Mouse (Mus musculus) heart, embryonic 15.5 days (tissue): ENCODE measurements around the gene Galnt15. TPM values are rescaled to one million over a fixed set of nuclear protein-coding genes. Genes with fewer than 3 reads are reported as not detected.
"Not testable (repeated sequence)": the region's sequence is repeated elsewhere in the genome, so short reads cannot be mapped to it uniquely, and the experiment has no call there.

Experiments
- ATAC-seq: fragments of 200-750 bp; cut with Nextera tagmentation; replicated peaks from 2 replicates; pipeline ENCODE4 v1.8.0; 2017; ENCODE audit warnings: low read depth, moderate TSS enrichment; ENCODE audit not compliant: insufficient number of reproducible peaks, insufficient read depth, low FRiP score
- H3K27ac ChIP-seq: fragments of 300-500 bp; sonication (generic); 2 replicates; pipeline ENCODE4 v1.5.1; 2015; ENCODE audit warnings: mild to moderate bottlenecking, inconsistent platforms
- H3K27me3 ChIP-seq: fragments of 300-500 bp; sonication (generic); 2 replicates; pipeline ENCODE4 v1.6.1; 2015; ENCODE audit warnings: inconsistent platforms
- H3K36me3 ChIP-seq: fragments of 300-500 bp; sonication (generic); 2 replicates; pipeline ENCODE4 v1.6.1; 2015; ENCODE audit warnings: mild to moderate bottlenecking, inconsistent platforms
- H3K4me1 ChIP-seq: fragments of 300-500 bp; sonication (generic); replicated peaks from 2 replicates; pipeline ENCODE4 v1.6.1; 2015; ENCODE audit warnings: inconsistent platforms
- H3K4me2 ChIP-seq: fragments of 300-500 bp; sonication (generic); 2 replicates; pipeline ENCODE4 v1.6.1; 2015; ENCODE audit warnings: inconsistent platforms, mild to moderate bottlenecking, moderate library complexity
- H3K4me3 ChIP-seq: fragments of 300-500 bp; sonication (generic); 2 replicates; pipeline ENCODE4 v1.5.1; 2015; ENCODE audit warnings: mild to moderate bottlenecking, inconsistent platforms
- H3K9ac ChIP-seq: fragments of 300-500 bp; sonication (generic); 2 replicates; pipeline ENCODE4 v1.6.1; 2015; ENCODE audit warnings: mild to moderate bottlenecking, inconsistent platforms
- H3K9me3 ChIP-seq: fragments of 300-500 bp; sonication (generic); replicated peaks from 2 replicates; pipeline ENCODE4 v1.6.1; 2016; ENCODE audit warnings: inconsistent platforms
- WGBS: fragments of 180-500 bp; shearing (Covaris S2); methylation state at CpG from one replicate; pipeline ENCODE4 v1.1.7; 2015; ENCODE audit warnings: mixed read lengths; 5-methylcytosine and 5-hydroxymethylcytosine counted together
- polyA plus RNA-seq: library from polyadenylated mRNA; unstranded; fragments of >200 nt; fragmentation: Nextera tagmentation; extraction: Ambion mirVana; gene quantifications from 2 replicates; pipeline ENCODE4 v1.2.1, GENCODE M21; 2015

Gene Galnt15
- polyA plus RNA-seq, 1 experiment from 2014 or later, result 0.24 TPM

DNA sequence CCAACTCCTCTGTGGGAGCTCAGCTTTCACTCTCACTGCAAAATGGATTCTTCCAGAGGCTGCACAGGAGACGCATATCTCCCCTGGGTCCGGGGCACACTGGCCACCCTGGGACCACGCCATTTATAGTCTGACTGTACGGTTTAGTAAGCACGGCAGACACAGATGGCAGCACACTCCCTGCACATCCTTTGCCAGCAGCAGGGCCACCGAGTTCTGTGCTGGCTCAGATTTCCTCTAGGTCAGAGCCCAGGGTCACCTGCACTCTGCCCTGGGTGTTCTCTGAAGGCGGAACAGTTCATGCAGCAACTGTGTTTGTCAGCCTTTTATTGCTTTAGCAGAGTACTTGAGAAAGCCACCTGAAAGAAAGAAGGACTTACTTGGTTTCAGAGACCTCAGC lies 45.1 kb downstream of the Galnt15 start:
- Histone ChIP-seq H3K9ac (no peak overlapping the region), H3K27me3 (no peaks in the 10 kb centered on the region), H3K9me3 (no peaks in the 10 kb centered on the region), H3K27ac (peak overlapping the region; percentile 74), H3K4me1 (peaks cover 18% of the 10 kb centered on the region), H3K36me3 (no peaks in the 10 kb centered on the region), H3K4me2 (no peak overlapping the region), H3K4me3 (no peak overlapping the region)
- no peak for ATAC-seq
- 54% methylated on average over 7 of the region's 7 CpGs for WGBS

- WGBS, result 44% methylated on average over 8 of the region's 8 CpGs
- Histone ChIP-seq H3K27me3 (no peaks in the 10 kb centered on the region), H3K9ac (no peak overlapping the region), H3K9me3 (no peaks in the 10 kb centered on the region), H3K27ac (no peak overlapping the region), H3K36me3 (peaks cover 11% of the 10 kb centered on the region), H3K4me3 (no peak overlapping the region), H3K4me2 (no peak overlapping the region), H3K4me1 (peaks cover 18% of the 10 kb centered on the region)
- no peak for ATAC-seq
Measured at GRCm38 (mm10) chr14:32076896-32077575, 48.2 kb downstream of the Galnt15 start.

DNA sequence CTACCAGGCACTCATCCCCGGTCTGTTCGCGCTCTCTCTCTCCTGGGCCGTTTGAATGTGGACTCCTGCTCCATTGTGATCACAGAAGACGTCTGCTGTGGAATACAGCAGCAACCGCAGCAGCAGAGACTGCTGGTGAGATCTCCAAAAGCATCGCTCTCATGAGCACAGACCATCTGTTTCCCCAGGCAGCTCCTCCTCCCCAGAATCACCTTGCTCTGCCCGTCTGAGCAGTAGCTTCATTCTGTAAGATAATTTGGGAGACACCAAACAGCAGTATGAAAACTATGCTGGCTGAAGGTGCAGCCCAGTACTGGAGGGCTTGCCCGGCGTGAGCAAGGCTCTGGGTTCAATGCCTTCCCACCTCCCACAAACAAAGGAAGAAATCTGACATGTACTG lies 52.2 kb downstream of the Galnt15 start:
- H3K4me3 ChIP-seq, result no peak overlapping the region
- 82% methylated on average over 10 of the region's 10 CpGs for WGBS
- H3K27me3 ChIP-seq, result no peaks in the 10 kb centered on the region
- H3K9me3 ChIP-seq, result no peaks in the 10 kb centered on the region
- no peak overlapping the region for H3K4me2 ChIP-seq
- H3K4me1 ChIP-seq, result peaks cover 3% of the 10 kb centered on the region; the same call in 1 of the 2 replicates
- no peak for ATAC-seq
- H3K27ac ChIP-seq, result no peak overlapping the region
- no peak overlapping the region for H3K9ac ChIP-seq
- H3K36me3 ChIP-seq, result peaks cover 22% of the 10 kb centered on the region

DNA sequence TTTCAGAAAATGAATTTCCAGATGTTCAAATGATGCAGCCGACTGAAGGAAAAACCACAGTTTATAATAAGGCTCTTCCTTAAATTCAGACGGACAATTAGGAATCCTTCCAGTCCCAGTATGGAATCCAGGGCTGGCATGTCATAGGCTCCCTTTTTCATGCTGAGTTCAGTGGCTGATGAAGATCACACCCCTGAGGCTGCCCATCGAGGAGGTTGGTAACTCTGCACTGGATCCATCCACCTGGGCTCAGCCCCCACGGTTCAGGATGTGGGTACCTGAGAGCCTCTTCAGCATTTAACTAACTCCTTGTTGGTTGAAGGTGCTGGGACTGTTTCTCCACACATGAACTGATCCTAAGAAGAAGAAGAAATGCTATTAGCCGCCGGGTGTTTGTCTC lies 54.1 kb downstream of the Galnt15 start:
- Histone ChIP-seq H3K4me3 (no peak overlapping the region), H3K27ac (no peak overlapping the region), H3K9me3 (no peaks in the 10 kb centered on the region), H3K4me2 (no peak overlapping the region), H3K4me1 (peaks cover 9% of the 10 kb centered on the region), H3K27me3 (no peaks in the 10 kb centered on the region), H3K9ac (no peak overlapping the region), H3K36me3 (peaks cover 22% of the 10 kb centered on the region)
- 92% methylated on average over 6 of the region's 6 CpGs for WGBS
- ATAC-seq, result no peak

DNA sequence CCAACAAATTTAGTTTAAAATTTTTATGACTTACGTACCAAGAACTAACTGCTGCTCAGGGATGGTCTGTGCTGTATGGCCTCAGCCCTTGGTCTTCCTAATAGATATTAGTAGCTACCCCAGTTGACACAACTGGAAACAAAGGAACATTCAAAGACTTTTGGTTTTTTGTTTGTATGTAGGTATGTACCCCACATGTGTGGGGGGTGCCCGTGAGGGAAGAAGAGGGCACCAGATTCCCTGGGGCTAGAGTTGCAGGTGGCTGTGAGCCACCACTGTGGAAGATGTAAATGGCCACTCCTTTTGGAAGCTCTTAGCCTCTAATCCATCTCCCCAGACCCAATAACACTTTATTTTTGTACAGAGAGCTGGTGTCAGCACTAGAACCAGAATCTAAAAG lies 54.7 kb downstream of the Galnt15 start:
- H3K27ac ChIP-seq, result no peak overlapping the region
- ATAC-seq, result no peak
- 90% methylated on average over 2 of the region's 2 CpGs for WGBS

GRCm38 (mm10) chr14:32084761-32085485 lies 56.1 kb downstream of the Galnt15 start, which contains the start of gene Oxnad1:
Gene Oxnad1, plus strand, starts transcription at chr14:32085374.
- 3% methylated on average over 22 of the region's 22 CpGs for WGBS
- ATAC-seq, result peak; percentile 92
- H3K27me3 ChIP-seq, result no peaks in the 10 kb centered on the region
- H3K27ac ChIP-seq, result peak within 1 kb of the TSS; percentile 94
- no peaks in the 10 kb centered on the region for H3K9me3 ChIP-seq
- peak within 1 kb of the TSS; percentile 62 for H3K9ac ChIP-seq
- peaks cover 11% of the 10 kb centered on the region for H3K4me1 ChIP-seq
- peaks cover 22% of the 10 kb centered on the region for H3K36me3 ChIP-seq
- H3K4me3 ChIP-seq, result peak within 1 kb of the TSS; percentile 70
- peak within 1 kb of the TSS; percentile 64 for H3K4me2 ChIP-seq

More for the DNA sequence above, 54.7 kb downstream of the Galnt15 start:
- H3K4me3 ChIP-seq, result no peak overlapping the region
- peaks cover 22% of the 10 kb centered on the region for H3K36me3 ChIP-seq
- H3K9me3 ChIP-seq, result no peaks in the 10 kb centered on the region
- no peak overlapping the region for H3K4me2 ChIP-seq
- no peak overlapping the region for H3K9ac ChIP-seq
- no peaks in the 10 kb centered on the region for H3K27me3 ChIP-seq
- peaks cover 9% of the 10 kb centered on the region for H3K4me1 ChIP-seq

DNA sequence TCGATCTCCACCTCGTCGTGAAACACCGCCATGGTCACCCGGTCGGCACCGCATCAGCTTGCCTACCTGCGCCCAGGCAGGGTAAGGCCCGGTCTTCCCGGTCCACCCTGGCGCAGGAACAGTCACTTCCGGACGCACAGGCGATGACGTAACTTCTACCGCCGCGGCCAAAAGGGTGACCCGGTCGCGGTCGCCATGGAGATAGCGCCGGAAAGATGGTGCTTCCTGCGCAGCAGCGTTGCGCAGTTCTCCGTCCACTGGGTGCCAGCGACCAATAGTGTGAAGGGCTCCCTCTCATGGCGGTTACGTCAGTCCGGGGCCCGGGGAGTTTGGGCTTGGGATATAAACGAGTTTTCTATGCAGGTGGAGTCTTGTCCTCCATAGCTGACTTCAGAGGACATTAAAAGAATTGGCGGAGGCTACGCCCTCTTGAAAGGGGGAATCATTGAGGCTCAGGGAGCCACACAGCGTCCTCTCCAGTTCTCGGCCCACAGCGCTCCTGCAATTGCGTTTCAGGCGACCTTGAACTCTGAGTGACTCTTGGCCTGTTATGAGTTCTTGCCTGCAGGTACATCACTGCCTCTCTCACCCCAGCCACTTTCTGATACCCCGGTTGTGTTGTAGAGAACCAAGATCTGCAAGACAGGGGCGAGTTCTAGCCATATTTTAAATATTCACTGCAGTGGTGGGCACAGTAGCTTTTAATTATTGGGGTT lies 56.9 kb downstream of the Galnt15 start, which contains the start of gene Dph3:
Gene Dph3, minus strand, starts transcription at position 244 of the 716 bp plus-strand sequence.
- WGBS, result under 1% methylated on average over 43 of the region's 43 CpGs
- Histone ChIP-seq H3K27ac (peak within 1 kb of the TSS; percentile 94), H3K27me3 (no peaks in the 10 kb centered on the region), H3K4me3 (peak within 1 kb of the TSS; percentile 70), H3K4me2 (peak within 1 kb of the TSS; percentile 64), H3K9me3 (no peaks in the 10 kb centered on the region), H3K9ac (peak within 1 kb of the TSS; percentile 62), H3K4me1 (peaks cover 11% of the 10 kb centered on the region), H3K36me3 (peaks cover 22% of the 10 kb centered on the region)
- ATAC-seq, result peak; percentile 94

GRCm38 (mm10) chr14:32086226-32086625 lies 57.4 kb downstream of the Galnt15 start:
- peaks cover 19% of the 10 kb centered on the region for H3K36me3 ChIP-seq
- peak overlapping the region; percentile 70 for H3K4me3 ChIP-seq
- 9% methylated on average over 8 of the region's 8 CpGs for WGBS
- H3K27ac ChIP-seq, result peak overlapping the region; percentile 94
- H3K27me3 ChIP-seq, result no peaks in the 10 kb centered on the region
- peaks cover 11% of the 10 kb centered on the region for H3K4me1 ChIP-seq
- H3K9ac ChIP-seq, result peak overlapping the region; percentile 62
- peak overlapping the region; percentile 64 for H3K4me2 ChIP-seq
- H3K9me3 ChIP-seq, result no peaks in the 10 kb centered on the region
- ATAC-seq, result no peak

DNA sequence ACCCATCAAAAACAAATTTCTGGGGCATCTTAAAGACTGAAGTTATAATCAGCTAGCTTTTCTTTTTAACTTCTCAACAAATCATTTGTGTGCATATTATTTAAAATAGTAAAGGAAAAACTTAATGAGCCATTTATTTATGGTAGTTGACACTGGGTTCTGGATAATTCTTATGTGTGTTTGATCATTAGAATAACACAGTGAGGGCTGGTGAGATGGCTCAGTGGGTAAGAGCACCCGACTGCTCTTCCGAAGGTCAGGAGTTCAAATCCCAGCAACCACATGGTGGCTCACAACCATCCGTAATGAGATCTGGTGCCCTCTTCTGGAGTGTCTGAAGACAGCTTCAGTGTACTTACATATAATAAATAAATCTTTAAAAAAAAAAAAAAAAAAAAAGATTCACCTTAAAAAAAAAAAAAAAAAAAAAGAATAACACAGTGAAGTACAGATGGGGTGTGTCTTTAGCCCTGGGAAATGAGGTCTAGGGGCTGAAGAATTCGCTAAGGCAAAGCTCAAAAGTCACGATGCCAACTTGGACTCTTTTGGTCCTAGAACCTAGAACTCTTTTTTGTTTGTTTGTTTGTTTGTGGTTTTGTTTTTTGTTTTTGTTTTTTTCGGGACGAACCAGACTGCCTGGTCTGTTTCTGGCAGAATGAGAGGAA lies 58.9 kb downstream of the Galnt15 start:
- not testable (repeated sequence) for H3K9me3 ChIP-seq, H3K4me3 ChIP-seq, ATAC-seq, H3K9ac ChIP-seq, H3K27me3 ChIP-seq, H3K27ac ChIP-seq
- 88% methylated on average over 7 of the region's 7 CpGs for WGBS
- peak overlapping the region; percentile 64 for H3K4me2 ChIP-seq
- peaks cover 13% of the 10 kb centered on the region for H3K36me3 ChIP-seq
- H3K4me1 ChIP-seq, result peaks cover 13% of the 10 kb centered on the region

GRCm38 (mm10) chr14:32091124-32091523 lies 62.3 kb downstream of the Galnt15 start:
- Histone ChIP-seq H3K9ac (no peak overlapping the region), H3K36me3 (peaks cover 22% of the 10 kb centered on the region), H3K4me3 (no peak overlapping the region), H3K4me1 (peaks cover 25% of the 10 kb centered on the region), H3K4me2 (no peak overlapping the region), H3K27ac (peak overlapping the region; percentile 42; the same call in 1 of the 2 replicates), H3K9me3 (no peaks in the 10 kb centered on the region), H3K27me3 (no peaks in the 10 kb centered on the region)
- ATAC-seq, result no peak
- WGBS, result 68% methylated on average over 4 of the region's 4 CpGs

DNA sequence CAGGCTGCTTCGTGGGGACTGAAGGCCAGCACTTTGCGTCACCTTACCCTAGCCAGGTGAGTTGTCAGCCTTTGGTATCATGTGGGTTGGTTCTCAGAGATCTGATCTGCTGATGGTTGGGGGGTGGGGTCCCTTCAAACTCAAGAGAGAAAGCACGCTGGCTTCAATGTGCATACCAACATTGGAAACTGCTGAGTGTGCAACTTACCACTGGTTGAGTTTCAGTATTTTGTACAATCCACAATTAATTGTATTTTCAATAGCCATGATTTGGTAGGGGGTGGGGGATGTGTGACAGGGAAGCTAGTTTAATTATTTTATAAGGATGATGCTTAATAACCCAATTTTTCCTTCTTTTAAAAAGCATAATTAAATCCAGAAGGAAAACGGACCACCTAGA lies 62.9 kb downstream of the Galnt15 start:
- ATAC-seq, result no peak
- no peak overlapping the region for H3K4me2 ChIP-seq

More for the DNA sequence above, 62.9 kb downstream of the Galnt15 start:
- Histone ChIP-seq H3K27ac (peak overlapping the region; percentile 42; the same call in 1 of the 2 replicates), H3K27me3 (no peaks in the 10 kb centered on the region), H3K9me3 (no peaks in the 10 kb centered on the region), H3K4me3 (no peak overlapping the region), H3K4me1 (peaks cover 25% of the 10 kb centered on the region), H3K36me3 (peaks cover 27% of the 10 kb centered on the region), H3K9ac (no peak overlapping the region)
- WGBS, result 87% methylated on average over 4 of the region's 4 CpGs
